Mouse (Mus musculus) spleen, adult 2 months (tissue): ENCODE results near the gene Gm49601.

Experiments used
- CTCF ChIP-seq: fragments of 200-500 bp; IDR thresholded peaks from 2 replicates; pipeline ENCODE4 v1.5.1; 2011; ENCODE audit warnings: mild to moderate bottlenecking, inconsistent platforms; ENCODE audit not compliant: insufficient read depth, insufficient read length, insufficient replicate concordance; ENCODE audit errors: extremely low read depth
- POLR2A ChIP-seq: fragments of 200-500 bp; IDR thresholded peaks from 2 replicates; pipeline ENCODE4 v1.6.1; 2011; ENCODE audit warnings: low read depth, low read length, inconsistent platforms

DNA sequence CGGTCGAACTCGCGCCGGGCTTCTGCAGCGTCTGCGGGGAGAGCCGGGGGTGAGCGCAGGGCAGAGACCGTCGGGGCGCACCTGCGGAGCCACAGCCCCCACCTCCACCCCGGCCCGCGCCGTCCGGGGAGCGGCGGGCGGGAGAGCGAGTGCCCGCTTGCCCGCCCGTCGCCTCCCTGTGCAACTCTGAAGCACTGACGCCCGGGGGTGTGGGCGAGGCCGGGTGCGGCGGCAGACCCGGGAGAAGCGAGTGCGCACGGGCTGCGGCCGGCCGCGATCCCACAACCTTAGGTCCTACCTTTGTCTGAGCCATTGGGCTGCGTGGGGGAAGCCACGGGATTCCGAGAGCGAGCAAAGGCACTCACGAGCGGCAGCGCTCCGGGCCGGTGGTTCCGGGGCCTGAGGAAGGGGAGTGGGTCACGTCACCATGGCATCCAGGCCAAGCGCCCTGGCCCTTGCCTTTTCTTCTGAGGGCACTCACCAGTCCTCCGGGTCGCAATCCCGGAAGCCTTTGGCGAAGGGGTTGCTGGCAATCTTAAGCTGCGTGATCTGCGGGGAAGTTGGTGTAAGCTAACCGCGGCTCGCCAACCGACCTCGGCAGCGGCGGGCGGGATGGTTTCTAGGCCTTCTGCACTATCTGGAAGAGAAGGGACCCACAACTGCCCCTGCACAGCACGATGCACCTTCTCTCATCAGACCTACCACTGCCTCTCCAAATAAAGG is 43.6 kb downstream of the Gm49601 start:
- no peak for TF ChIP-seq CTCF
- no peak for TF ChIP-seq POLR2A
